Mouse (Mus musculus) kidney, postnatal 14 days (tissue): ENCODE results near the gene Iqschfp.
A peak's percentile ranks its signal among the peaks of the same experiment; 100 is the strongest.

Experiments
- DNase-seq: peaks from one replicate; pipeline ENCODE4 v3.0.0; 2022; ENCODE audit warnings: mixed read lengths

The Iqschfp gene

GRCm38 (mm10) chr3:68582103-68582740 is 690.2 kb downstream of the Iqschfp start:
- DNase-seq = no peak

GRCm38 (mm10) chr3:68583031-68583693 is 691.1 kb downstream of the Iqschfp start:
- peak; percentile 53 for DNase-seq

GRCm38 (mm10) chr3:68583771-68584511 is 691.9 kb downstream of the Iqschfp start:
- DNase-seq = no peak

GRCm38 (mm10) chr3:68585213-68585612 is 693.2 kb downstream of the Iqschfp start:
- no peak for DNase-seq

GRCm38 (mm10) chr3:68586646-68587064 is 694.6 kb downstream of the Iqschfp start:
- peak; percentile 45 for DNase-seq

GRCm38 (mm10) chr3:68587567-68588245 is 695.7 kb downstream of the Iqschfp start:
- no peak for DNase-seq

- DNase-seq = no peak
These were observed 697.3 kb downstream of the Iqschfp start for GRCm38 (mm10) chr3:68589220-68589840.

GRCm38 (mm10) chr3:68590436-68590835 is 698.4 kb downstream of the Iqschfp start:
- no peak for DNase-seq

GRCm38 (mm10) chr3:68592575-68592974 is 700.5 kb downstream of the Iqschfp start:
- DNase-seq = no peak

- no peak for DNase-seq
These were observed 701.2 kb downstream of the Iqschfp start for GRCm38 (mm10) chr3:68593073-68593867.

- no peak for DNase-seq
These were observed 703.4 kb downstream of the Iqschfp start for GRCm38 (mm10) chr3:68595316-68595925.

- no peak for DNase-seq
These were observed 704.9 kb downstream of the Iqschfp start for GRCm38 (mm10) chr3:68596938-68597337.

GRCm38 (mm10) chr3:68602891-68603290 is 710.9 kb downstream of the Iqschfp start:
- DNase-seq = no peak

- no peak for DNase-seq
These were observed 712.4 kb downstream of the Iqschfp start for GRCm38 (mm10) chr3:68604467-68604866.

GRCm38 (mm10) chr3:68604962-68605361 is 712.9 kb downstream of the Iqschfp start:
- no peak for DNase-seq

GRCm38 (mm10) chr3:68605942-68606603 is 714.0 kb downstream of the Iqschfp start:
- no peak for DNase-seq

- DNase-seq = no peak
These were observed 714.7 kb downstream of the Iqschfp start for GRCm38 (mm10) chr3:68606730-68607129.

GRCm38 (mm10) chr3:68607336-68607735 is 715.3 kb downstream of the Iqschfp start:
- no peak for DNase-seq

GRCm38 (mm10) chr3:68608848-68609497 is 716.9 kb downstream of the Iqschfp start:
- DNase-seq = no peak

GRCm38 (mm10) chr3:68610011-68610410 is 718.0 kb downstream of the Iqschfp start:
- DNase-seq = no peak
